Mouse (Mus musculus) heart, adult 8-10 months (tissue): ENCODE measurements around the gene Mier2. TPM values are rescaled to one million over a fixed set of nuclear protein-coding genes. Genes with fewer than 3 reads are reported as not detected.

Source experiments
- DNase-seq: peaks from one replicate; pipeline ENCODE4 v3.0.0; 2022; ENCODE audit warnings: low spot score
- total RNA-seq, 4 experiments: library from RNA; stranded (reverse); gene quantifications; 2 replicates each; pipeline ENCODE4 v1.2.4; 2022

The Mier2 gene
- total RNA-seq, 4 experiments from 2014 or later: 10.6 to 17.6 (median 15.3) TPM

DNA sequence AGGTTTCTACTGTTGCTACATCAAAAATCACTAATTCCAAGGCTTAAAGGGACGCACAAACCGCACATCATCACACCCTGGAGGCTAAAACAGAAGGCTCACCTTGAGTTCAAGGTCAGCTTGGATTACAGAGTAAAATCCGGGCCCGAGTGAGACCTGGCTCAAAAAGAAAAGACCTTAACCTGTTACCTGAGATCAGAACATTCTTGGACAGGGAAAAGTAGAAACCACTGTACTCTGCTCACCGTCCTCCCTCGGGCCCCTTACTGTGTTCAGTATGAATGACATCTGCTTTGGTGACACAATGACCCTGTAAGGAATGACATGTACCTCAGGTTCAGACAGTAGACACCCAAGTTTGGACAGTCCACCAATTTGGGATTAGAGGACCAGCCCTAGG lies 19.8 kb upstream of the Mier2 start:
- no peak for DNase-seq

DNA sequence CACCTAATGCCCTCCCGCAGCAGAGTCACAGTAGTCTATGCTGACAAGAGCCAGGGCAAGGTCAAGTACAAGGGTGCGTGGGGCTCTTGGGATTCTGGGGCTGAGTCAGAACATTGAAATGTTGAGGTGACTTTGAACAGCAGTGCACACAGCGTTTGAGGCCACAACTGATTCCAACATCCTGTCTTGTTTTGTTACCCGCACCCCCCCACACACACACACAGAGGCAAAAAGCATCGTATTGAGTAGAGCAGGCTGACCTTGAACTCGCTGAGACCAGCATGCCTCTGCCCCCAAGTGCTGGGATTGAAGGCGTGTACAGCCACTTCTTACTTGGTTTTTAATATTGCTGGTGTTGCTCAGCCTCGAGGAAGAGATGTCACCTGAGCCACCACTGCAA lies 19.4 kb upstream of the Mier2 start:
- no peak for DNase-seq

DNA sequence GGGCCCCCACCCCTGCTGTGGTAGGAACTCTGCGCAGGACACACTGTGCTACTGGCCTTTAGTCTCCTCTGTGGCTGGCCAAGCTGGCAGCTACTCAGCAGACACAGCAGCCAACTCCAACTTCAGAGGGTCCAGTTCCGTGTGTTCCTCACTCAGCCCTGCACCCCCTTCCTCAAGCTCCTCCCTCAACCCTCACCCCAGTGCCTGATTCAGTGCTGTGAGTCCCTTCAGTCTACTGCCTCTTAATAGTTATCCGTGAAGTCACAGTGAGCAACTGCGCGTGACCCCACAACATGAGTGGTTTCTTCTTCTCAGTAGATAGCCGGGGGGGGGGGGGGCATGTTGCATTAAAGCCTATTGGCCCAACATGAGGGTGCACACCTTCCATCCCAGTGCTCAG lies 18.6 kb upstream of the Mier2 start:
- no peak for DNase-seq

DNA sequence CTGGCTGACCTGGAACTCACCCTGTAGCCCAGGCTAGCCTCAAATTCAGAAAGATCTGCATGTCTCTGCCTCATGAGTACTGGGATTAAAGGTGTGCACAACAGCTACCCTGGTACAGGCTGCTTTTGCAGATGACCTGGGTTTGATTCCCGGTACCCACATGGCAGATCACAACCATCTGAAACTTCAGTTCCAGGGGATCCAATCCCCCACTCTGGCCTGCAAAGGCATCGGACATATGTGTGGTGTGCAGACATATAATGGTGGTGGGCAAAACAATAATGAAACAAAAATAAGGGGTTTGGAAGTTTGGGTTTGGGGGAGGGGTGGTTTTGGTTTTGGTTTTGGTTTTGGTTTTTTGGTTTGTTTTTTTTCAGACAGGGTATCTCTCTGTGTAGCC lies 16.3 kb upstream of the Mier2 start:
- no peak for DNase-seq

DNA sequence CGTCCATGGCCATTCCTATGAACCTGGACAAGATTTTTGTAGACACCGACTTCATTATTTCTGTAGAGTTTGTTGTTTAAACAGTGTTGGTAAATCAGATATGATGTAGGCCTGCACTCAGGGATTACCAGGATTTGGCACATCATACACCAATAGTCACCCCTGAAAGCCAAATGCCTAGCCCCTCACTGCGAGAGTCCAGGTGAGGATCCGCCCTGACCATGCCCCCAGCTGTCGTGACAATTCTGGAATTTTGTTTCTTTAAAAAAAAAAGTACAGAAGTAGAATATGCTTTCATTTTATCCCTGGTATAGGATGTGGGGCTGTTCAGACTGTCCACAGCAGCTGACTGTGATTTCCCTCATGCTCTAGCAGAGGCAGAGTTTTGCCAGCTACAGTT lies 14.9 kb upstream of the Mier2 start:
- DNase-seq: no peak

DNA sequence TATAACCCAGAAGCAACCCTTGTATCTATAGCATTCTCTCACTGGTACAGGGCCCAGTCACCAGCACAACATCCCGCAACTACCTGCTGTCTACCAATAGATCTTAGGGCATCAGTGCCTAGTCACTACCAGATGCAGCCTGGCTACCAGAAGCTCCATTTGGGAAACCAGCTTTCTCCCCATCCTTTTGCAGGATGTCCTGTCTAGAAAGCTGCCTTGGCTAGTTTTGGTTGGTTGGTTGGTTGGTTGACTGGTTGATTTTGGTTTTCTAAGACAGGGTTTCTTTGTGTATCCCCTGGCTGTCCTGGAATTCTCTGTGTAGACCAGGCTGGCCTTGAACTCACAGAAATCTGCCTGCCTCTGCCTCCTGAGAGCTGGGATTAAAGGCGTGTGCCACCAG lies 4.7 kb upstream of the Mier2 start:
- DNase-seq: no peak

DNA sequence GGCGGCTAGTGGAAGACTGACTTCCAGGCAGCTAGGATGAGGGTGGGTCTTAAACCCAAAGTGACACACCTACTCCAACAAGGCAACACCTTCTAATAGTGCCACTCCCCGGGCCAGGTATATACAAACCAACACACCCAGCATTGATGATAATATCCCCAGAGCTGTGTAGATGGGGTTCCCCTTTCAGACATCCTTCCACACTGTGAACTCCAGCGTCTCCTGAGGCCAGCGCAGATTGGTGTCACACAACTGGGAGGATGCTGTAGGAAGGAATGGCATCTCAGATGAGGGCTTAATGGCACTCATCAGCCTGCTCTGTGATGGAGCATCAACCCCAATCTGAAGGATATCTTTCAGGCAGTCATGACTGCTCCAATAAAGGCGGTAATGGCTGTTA lies 2.5 kb upstream of the Mier2 start:
- DNase-seq: no peak

DNA sequence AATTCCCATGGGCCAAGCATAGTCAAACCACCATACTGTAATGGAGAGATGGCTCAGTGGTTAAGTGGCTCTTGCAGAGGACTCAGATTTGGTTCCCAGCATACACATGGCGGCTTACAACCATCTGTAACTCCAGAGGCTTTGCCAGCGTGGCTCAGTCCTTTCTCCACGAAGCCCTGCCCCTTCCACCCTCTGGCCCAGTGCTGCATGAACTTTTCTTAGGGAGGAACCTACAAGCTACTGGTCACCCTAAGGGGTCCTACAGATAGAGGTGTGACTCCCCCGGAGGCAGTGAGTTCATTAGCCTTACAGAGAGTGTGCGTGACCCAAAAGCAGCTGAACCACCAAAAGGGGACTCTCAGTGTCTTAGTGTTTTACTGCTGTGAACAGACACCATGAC lies 2.0 kb upstream of the Mier2 start:
- no peak for DNase-seq

DNA sequence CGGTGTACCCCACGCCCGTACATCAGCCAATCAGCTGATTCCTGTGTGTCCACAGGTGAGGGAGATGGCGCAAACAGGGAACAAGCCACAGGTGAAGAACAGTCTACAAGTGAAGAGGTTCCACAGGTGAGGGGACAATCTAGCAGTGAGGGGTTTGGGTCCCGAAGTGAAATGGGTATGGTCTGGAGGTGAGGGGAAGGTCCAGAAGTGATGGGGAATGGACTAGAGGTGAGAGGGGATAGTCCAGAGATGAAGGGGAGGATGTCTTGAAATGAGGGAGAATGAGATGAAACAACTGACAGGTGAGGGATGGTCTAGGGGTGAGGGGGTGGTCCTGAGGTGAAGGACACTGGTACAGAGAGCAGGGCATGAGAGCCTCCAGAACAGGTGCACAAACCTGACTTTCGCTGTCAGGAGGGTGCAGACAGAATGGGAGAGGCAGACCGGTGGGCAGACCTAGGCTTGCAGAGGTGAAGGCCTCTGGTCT lies 282 bp upstream of the Mier2 start:
- DNase-seq: no peak

DNA sequence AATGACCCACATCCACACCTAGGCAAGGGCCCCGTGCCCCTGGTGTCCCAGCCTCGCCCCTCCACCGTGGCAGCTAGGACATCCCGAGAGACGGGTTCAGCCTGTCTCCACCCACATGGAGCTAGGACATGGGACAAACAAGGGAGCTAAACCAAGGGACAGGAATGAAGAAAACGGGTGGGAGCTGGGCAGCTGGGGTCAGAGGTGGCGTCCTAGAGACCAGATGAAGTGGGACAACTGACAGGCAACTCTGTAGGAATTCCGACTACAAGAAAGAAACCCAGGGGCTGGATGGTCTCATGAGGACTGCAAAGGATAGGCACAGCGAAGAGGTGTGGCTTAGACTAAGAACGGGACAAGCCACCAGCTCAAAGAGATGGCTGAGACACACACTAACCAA lies 1.3 kb downstream of the Mier2 start:
- DNase-seq: no peak

DNA sequence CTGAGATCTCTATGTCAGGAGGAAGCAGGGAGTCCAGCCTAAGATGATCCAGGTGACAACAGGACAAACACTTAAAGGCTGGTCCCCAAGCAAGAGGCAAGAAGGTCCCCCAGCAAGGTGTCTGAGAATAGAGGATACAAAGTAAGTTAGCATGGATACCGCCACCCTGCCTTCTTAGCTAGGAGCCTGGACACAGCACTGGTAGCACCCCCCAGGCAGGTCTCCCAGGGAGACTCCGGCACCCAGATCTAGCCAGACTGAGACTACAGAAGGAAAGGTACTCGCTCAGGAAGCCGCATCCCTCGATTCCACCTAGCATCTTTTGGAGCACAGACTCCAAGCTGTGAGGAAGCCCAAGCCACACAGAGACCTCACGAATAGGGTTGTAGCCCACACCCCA lies 1.8 kb downstream of the Mier2 start:
- DNase-seq: no peak

DNA sequence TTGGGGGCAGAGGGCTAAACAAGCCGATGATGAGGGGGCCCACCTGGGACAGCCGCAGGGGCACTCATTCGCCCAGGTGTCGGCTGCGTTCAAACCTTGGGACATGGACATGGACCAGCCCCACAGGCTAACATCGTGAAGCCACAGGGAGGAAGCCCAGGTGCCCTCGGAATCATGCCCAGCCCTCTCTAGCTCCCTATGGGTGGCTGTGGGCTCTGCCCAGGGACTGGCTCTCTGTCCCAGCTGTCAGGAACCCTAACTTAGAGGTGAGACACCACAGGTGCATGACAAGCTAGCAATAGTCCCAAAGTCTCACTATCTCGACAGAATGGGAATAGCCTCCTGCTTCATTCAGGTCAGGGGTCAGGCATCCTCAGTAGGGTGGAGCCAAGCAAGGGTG lies 2.5 kb downstream of the Mier2 start:
- DNase-seq: no peak

DNA sequence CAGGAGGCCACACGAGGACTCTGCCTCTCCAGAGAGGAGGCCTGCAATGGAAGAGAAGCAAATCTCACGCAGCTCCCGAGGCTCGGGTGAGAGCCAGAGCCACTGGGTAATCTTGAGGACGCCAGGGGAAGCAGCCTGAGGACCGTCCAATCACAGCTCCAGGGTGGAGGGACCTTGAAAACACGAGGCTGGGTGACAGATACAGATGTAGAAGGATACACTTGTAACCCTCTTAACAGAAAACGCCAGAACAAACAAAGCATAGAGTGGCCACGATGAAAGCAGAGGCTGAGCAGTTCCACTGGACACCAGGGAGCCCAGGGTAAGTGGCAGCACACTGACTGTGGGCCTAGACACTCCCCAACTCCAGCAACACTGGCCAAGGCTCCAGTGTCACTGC lies 4.6 kb downstream of the Mier2 start:
- DNase-seq: no peak

DNA sequence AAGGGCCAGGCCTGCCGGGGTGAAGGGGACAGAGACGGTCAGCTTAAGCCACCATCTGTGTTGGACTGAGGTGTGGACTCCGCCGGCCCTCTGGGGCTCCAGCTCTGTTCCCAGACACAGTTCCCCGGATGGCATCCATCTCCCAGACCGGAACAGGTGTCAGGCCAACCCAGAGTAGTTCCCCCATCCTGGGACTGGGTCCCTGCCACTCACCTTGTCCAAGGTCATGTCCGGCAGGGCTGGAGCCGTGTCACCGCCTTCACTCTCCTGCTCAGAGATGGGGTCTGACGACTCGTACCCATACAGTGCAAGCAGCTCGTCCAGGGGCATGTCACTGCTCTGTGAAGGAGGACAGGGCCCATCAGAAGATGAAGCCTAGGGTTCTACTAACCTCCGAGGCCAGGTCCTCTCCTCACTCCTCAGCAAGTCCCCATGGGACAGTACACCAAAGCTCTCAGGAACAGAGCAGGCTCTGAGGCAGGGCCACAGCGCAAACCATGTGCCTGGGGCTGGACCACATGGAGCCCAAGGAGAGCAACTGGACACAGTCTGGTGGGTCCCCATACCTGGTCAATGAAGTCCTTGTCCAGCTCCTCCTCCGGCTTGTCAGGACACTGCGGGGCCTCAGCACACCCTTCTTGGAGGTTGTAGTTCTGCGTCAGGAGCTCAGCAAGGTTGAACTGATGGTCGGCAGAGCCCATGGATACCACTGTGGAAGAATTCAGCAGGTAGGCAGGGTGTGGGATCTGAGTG lies 5.9 kb downstream of the Mier2 start:
- no peak for DNase-seq

DNA sequence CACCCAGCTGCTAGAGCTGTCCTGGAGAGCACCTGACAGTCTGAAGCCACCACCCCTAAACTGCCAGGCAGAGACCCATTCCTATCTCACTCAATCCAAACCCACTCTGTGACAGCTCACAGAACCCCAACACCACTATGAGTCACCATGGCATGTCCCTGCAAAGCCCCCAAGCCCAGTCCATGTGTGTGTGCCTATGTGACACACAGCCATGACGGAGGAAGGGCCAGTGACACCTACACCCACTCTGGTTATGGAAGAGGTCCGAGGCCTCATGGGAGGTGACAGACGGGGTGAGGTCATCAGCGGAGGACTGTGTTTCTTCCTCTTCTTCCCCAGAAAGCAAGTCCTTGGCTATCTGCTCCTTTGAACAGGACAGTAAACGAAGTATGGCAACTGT lies 6.5 kb downstream of the Mier2 start:
- DNase-seq: no peak

DNA sequence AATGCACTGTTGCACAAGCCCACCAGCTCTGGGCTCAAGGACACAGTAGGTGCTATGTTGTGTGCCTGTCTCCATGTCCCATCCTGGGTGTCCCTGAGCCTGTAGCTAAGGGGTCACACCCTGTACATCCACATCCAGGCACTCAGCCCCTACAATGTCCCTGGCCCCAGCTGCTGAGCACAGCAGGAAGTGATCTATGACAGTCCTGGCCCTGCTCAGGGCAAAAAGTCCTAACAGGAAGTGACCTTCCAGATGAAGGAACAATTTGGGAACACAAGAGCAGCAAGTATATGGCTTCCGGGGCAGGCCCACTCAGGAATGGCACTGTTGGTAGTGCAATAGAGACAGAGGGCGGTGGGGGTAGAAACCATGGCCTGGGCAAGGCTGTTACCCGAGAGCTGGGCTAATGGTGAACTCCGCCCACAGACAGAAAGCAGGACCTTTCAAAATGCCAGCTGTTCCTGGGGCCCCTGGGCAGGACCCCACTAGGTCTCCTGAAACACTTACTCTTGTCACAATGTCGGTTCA lies 7.8 kb downstream of the Mier2 start:
- no peak for DNase-seq

DNA sequence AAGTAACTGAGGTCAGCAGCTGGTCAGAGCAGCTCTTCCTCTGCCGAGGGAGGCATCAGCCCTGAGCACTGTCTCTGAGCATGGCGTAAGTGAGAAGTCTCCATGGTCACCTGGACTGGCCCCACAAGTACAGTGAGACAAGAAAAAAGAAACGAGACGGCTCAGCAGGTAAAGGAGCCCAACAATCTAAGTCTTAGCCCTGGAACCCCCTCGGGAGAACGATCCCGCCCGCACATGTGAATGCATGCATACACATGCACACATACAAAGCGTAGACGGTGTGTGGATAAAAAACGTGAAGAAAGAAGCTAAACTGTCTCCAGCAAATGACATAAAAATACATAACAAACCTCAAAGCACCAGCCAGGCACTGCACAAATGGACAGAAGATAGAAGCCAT lies 8.5 kb downstream of the Mier2 start:
- no peak for DNase-seq

DNA sequence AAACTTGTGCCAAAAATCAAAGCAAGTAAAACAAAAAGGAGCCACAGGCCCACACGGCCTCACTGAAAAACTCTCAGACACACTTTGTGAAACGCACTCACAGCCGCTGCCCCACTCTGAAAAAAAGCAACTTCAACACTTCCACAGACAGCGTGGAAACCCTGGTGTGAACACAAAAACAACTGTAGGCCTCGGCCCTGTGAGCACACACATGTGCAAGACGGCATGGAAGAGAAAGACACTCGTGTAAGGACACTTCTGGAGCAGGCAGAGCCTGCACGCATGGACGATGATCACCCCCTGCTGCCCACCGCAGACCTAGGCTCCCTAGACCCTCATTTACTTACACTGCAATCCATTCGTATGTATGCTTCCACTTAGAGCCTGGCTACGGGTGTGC lies 9.1 kb downstream of the Mier2 start:
- DNase-seq: no peak

DNA sequence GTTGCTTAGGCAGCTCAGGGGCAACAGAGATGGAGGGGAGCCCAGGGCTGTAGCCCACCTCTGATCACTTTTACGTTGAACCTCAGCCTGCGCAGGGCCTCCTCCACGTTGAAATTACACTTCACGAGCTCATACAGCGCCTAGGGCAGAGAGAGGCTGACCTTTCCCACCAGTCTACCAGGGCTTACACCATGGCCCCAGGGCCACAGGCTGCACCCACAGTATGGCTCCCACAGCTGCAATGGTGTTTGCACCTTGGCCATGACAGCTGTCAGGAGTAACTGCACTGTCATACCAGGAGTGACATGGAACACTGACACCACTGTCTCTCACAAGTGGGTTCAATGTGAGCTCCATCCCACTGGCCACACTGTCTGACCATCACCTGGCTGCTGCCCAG lies 10.4 kb downstream of the Mier2 start:
- DNase-seq: no peak

DNA sequence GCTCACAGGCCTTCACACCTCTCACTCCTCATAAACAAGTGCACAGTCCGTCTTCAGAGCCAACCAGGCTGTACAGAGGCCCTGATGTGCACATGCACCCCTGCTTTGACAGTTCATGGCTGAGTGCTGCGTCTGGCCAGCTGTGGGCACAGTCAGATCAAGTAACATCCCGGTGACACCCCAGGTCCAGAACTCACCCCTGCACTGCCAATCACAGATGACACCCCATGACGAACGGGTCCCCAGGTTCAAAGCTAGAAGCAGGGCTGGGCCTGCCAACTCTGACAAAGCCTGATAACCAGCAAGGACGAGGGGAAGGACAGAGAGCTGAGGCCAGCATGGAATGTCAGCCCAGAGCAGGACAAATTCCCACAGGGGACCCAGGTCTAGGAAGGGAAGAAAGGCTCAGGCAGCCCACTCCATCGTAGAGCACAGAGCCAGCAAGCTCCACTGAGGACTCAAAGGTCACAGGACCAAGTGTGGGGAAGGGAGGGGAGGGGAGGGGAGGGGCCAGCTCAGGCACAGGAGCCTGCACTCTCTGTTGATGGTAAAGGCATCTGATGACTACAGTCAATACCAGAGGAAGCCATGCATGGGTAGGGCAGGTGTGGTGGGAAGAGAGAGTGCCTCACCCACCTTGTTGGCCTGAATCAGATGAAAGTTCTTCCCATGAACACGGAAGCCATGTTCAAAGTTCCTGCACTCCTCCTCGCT lies 11.0 kb downstream of the Mier2 start:
- DNase-seq: no peak

DNA sequence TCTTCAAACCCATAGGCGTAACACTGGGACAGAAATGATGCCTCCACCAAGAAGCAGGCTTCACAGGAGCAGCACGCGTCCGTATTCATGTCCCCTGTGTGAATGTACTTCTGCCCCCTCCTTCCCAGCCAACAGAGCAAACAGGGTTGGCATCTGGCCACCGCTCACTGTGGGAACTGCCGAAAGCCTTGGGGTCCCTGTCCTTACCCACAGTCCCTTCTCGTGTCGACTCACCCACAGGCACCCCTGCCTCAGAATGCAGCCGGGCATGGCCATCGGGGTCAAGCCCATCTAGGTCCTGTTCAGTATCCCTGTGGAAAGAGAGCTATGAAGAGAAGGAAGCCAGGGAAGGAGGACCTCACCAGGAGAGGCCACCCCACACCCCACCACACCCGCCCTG lies 12.8 kb downstream of the Mier2 start:
- DNase-seq: no peak

DNA sequence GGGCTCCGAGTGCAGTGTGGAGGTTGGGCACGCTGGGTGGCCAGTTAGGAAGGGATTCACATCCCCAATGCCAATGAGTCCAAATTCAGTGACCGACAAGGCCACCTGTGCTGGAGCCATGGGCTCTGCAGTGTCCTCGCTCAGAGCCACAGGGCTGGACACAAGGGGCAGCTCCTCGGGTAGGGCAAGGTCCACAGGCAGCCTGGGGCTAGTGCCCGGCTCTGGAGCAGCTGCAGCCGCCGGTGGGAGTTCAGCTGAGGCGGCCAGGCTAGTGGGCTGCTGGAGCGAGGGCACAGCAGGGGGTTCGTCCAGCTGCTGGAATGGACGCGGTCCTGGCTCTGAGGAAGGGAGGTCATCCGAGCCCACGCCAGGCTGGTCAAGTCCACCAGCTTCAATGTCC lies 13.5 kb downstream of the Mier2 start:
- no peak for DNase-seq

DNA sequence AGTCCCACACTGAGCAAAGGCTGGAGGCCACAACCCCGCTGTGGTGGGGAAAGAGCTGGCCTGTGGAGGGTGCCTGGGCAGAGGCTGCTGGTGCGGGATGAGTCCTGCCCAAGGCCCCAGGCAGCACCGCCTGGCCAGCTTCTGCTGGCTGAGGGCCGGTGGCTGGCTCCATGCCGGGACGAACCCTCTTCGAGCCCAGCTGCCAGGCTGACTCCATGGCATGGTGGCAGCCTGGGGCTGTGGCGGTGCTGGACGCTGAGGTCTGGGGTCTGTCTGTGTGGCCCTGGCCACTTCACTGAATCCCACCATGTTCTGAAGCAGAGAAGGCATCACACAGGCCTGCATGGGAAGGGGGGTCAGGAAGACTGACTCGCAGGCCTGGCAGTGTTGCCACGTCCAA lies 14.3 kb downstream of the Mier2 start:
- no peak for DNase-seq
